Mouse (Mus musculus) left cerebral cortex, postnatal 14 days (tissue): ENCODE results near the gene Adarb1. TPM values are rescaled to one million over a fixed set of nuclear protein-coding genes. Genes with fewer than 3 reads are reported as not detected.

Experiments
- DNase-seq, 2 experiments: peaks; one replicate each; pipeline ENCODE4 v3.0.0; 2021 to 2022; ENCODE audit warnings: low spot score in 2 of 2, mixed read lengths in 1 of 2
- intact Hi-C: fragments of 180-260 bp; cut with DNase I; formaldehyde crosslinking; loops from one replicate; pipeline ENCODE4 v1.15.1; 2025
- total RNA-seq, 2 experiments: library from RNA; stranded (reverse); gene quantifications; 2 replicates each; pipeline ENCODE4 v1.2.3; 2021

The Adarb1 gene
- total RNA-seq, 2 experiments from 2014 or later, result 118 to 121 TPM

- intact Hi-C loops, result no loop called here
- no peak for DNase-seq
These were observed 20.0 kb downstream of the Adarb1 start for GRCm38 (mm10) chr10:77398082-77398481.

- no peak for DNase-seq
- intact Hi-C loops, result no loop called here
These were observed 20.9 kb downstream of the Adarb1 start for GRCm38 (mm10) chr10:77397056-77397642.

- intact Hi-C loops, result no loop called here
- no peak for DNase-seq
These were observed 22.1 kb downstream of the Adarb1 start for GRCm38 (mm10) chr10:77396015-77396414.

GRCm38 (mm10) chr10:77391072-77391471, 27.0 kb downstream of the Adarb1 start:
- intact Hi-C loops, result no loop called here
- DNase-seq, result no peak

- intact Hi-C loops, result no loop called here
- no peak for DNase-seq
These were observed 30.5 kb downstream of the Adarb1 start for GRCm38 (mm10) chr10:77387558-77387957.

GRCm38 (mm10) chr10:77385731-77386130, 32.3 kb downstream of the Adarb1 start:
- DNase-seq, result no peak
- intact Hi-C loops, result no loop called here

GRCm38 (mm10) chr10:77383045-77383444, 35.0 kb downstream of the Adarb1 start:
- intact Hi-C loops, result no loop called here
- peak; percentile 61 to 84 for DNase-seq

GRCm38 (mm10) chr10:77381191-77381590, 36.9 kb downstream of the Adarb1 start:
- intact Hi-C loops, result no loop called here
- DNase-seq, result no peak

- no peak for DNase-seq
- intact Hi-C loops, result no loop called here
These were observed 37.4 kb downstream of the Adarb1 start for GRCm38 (mm10) chr10:77380716-77381115.

GRCm38 (mm10) chr10:77379199-77379598, 38.9 kb downstream of the Adarb1 start:
- DNase-seq, result no peak
- intact Hi-C loops, result no loop called here

- no peak for DNase-seq
- intact Hi-C loops, result no loop called here
These were observed 42.0 kb downstream of the Adarb1 start for GRCm38 (mm10) chr10:77376056-77376455.

GRCm38 (mm10) chr10:77374948-77375347, 43.1 kb downstream of the Adarb1 start:
- intact Hi-C loops, result no loop called here

GRCm38 (mm10) chr10:77374407-77374806, 43.7 kb downstream of the Adarb1 start:
- intact Hi-C loops, result no loop called here
- DNase-seq, result no peak

More at GRCm38 (mm10) chr10:77374948-77375347, 43.1 kb downstream of the Adarb1 start:
- DNase-seq, result no peak

- intact Hi-C loops, result no loop called here
These were observed 47.9 kb downstream of the Adarb1 start for GRCm38 (mm10) chr10:77370129-77370528.

GRCm38 (mm10) chr10:77367973-77368372, 50.1 kb downstream of the Adarb1 start:
- no peak for DNase-seq
- intact Hi-C loops, result loop anchor here (5.0 kb wide), 1 partner anchor 49 kb away; the partner anchor contains the start of gene Adarb1

More at GRCm38 (mm10) chr10:77370129-77370528, 47.9 kb downstream of the Adarb1 start:
- DNase-seq, result peak in 1 of 2 experiments; percentile 39

GRCm38 (mm10) chr10:77366959-77367358, 51.1 kb downstream of the Adarb1 start:
- no peak for DNase-seq
- intact Hi-C loops, result loop anchor here (5.0 kb wide), 1 partner anchor 50 kb away; the partner anchor contains the start of gene Adarb1

- intact Hi-C loops, result loop anchor here (5.0 kb wide), 1 partner anchor 52 kb away; the partner anchor contains the start of gene Adarb1
- DNase-seq, result no peak
These were observed 52.9 kb downstream of the Adarb1 start for GRCm38 (mm10) chr10:77365212-77365611.

- intact Hi-C loops, result no loop called here
- no peak for DNase-seq
These were observed 57.6 kb downstream of the Adarb1 start for GRCm38 (mm10) chr10:77360486-77360885.

GRCm38 (mm10) chr10:77357957-77358356, 60.1 kb downstream of the Adarb1 start:
- intact Hi-C loops, result loop anchor here (2.0 kb wide), 1 partner anchor 151 kb away; no protein-coding TSS in a partner anchor
- DNase-seq, result no peak

- peak; percentile 87 to 93 for DNase-seq
- intact Hi-C loops, result loop anchor here (1.0 to 5.0 kb wide), 2 partner anchors 71 to 221 kb away; no protein-coding TSS in a partner anchor
These were observed 64.9 kb downstream of the Adarb1 start for GRCm38 (mm10) chr10:77353031-77353745.

- intact Hi-C loops, result no loop called here
- DNase-seq, result peak; percentile 37 to 66
These were observed 75.2 kb downstream of the Adarb1 start for GRCm38 (mm10) chr10:77342842-77343241.
